Mouse (Mus musculus): ENCODE data around the gene Lrrc46. TPM values are rescaled to one million over a fixed set of nuclear protein-coding genes. Genes with fewer than 3 reads are reported as not detected.

The Lrrc46 gene
- polyA plus RNA-seq, 1 experiment from 2014 or later: 7.5 TPM

- WGBS: 13% methylated on average over 15 of the region's 15 CpGs
- Histone ChIP-seq H3K9ac (replicated peaks; ENCODE audit: low read depth) (peak overlapping the region; percentile 37), H3K4me3 (ENCODE audit: low read depth, low read length) (peak overlapping the region; percentile 62), H3K4me2 (replicated peaks; ENCODE audit: low read depth, low read length) (peak overlapping the region; percentile 68), H3K4me1 (ENCODE audit: insufficient read depth, low read depth, low read length) (peaks cover 10% of the 10 kb centered on the region; the same call in 1 of the 2 replicates), H3K36me3 (ENCODE audit: insufficient read depth, low read length) (no peaks in the 10 kb centered on the region), H3K27ac (ENCODE audit: low read length) (peak overlapping the region; percentile 69), H3K27me3 (replicated peaks; ENCODE audit: insufficient read depth, low read length) (no peaks in the 10 kb centered on the region), H3K9me3 (ENCODE audit: low read length) (no peaks in the 10 kb centered on the region)
- no peak for DNase-seq (ENCODE audit: low spot score)
- TF ChIP-seq EP300 (IDR thresholded peaks at IDR 0.05) (no peak), CTCF (IDR thresholded peaks at IDR 0.05) (no peak)
- ATAC-seq: no peak
Measured at GRCm38 (mm10) chr11:97030426-97030825, 10.8 kb downstream of the Lrrc46 start.

GRCm38 (mm10) chr11:97029686-97030417 lies 11.4 kb downstream of the Lrrc46 start, which contains the start of gene Scrn2:
TSS of gene Scrn2 (plus strand) at chr11:97029938.
- no peaks in the 10 kb centered on the region for H3K27me3 ChIP-seq (replicated peaks; ENCODE audit: insufficient read depth, low read length)
- peak within 1 kb of the TSS; percentile 68 for H3K4me2 ChIP-seq (replicated peaks; ENCODE audit: low read depth, low read length)
- ATAC-seq (peak; percentile 90), DNase-seq (ENCODE audit: low spot score) (peak; percentile 97)
- H3K36me3 ChIP-seq (ENCODE audit: insufficient read depth, low read length): no peaks in the 10 kb centered on the region
- peak within 1 kb of the TSS; percentile 37 for H3K9ac ChIP-seq (replicated peaks; ENCODE audit: low read depth)
- H3K4me1 ChIP-seq (ENCODE audit: insufficient read depth, low read depth, low read length): peaks cover 10% of the 10 kb centered on the region; the same call in 1 of the 2 replicates
- no peaks in the 10 kb centered on the region for H3K9me3 ChIP-seq (ENCODE audit: low read length)
- peak within 1 kb of the TSS; percentile 69 for H3K27ac ChIP-seq (ENCODE audit: low read length)
- under 1% methylated on average over 25 of the region's 25 CpGs for WGBS
- TF ChIP-seq EP300 (IDR thresholded peaks at IDR 0.05) (0 out of 2 replicates have a peak, but pooled peaks have one; percentile 44), CTCF (IDR thresholded peaks at IDR 0.05) (peak; percentile 91)
- peak within 1 kb of the TSS; percentile 62 for H3K4me3 ChIP-seq (ENCODE audit: low read depth, low read length)

DNA sequence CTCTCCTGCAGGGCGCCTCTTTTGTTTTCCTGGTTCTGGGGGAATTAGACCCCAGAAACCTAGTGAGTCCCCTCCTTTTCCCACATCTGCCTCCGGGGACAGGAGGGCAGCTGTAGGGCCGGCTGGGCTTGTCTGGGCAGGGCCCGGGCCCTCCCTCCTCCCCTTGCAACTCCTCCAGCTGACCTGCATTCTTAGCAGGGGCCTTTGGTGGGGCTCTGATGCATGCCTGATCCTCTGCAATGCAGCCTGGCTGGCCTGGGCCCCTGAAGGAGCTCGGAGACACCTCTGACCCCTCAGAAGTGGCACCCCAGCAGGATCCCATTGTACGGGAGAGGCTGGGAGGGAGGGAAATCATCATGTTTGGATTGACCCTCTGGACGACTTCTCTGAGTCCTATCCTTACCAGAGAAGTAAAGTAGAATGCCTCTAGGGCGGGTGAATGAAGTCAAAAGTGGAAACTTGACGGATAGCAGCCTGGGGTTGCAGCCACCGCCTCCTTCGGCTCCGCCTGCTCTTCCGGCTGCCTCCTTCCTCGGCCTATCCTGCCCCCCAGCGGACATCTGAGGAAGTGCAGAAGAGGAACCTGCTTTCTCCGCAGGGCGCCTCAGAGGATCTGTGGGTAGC lies 15.4 kb downstream of the Lrrc46 start:
- no peaks in the 10 kb centered on the region for H3K9me3 ChIP-seq (ENCODE audit: low read length)
- H3K27ac ChIP-seq (ENCODE audit: low read length): peak overlapping the region; percentile 34; the same call in 1 of the 2 replicates
- ATAC-seq (peak; percentile 53), DNase-seq (ENCODE audit: low spot score) (peak; percentile 94)
- H3K4me1 ChIP-seq (ENCODE audit: insufficient read depth, low read depth, low read length): peaks cover 16% of the 10 kb centered on the region
- no peak overlapping the region for H3K9ac ChIP-seq (replicated peaks; ENCODE audit: low read depth)
- no peaks in the 10 kb centered on the region for H3K36me3 ChIP-seq (ENCODE audit: insufficient read depth, low read length)
- H3K4me2 ChIP-seq (replicated peaks; ENCODE audit: low read depth, low read length): peak overlapping the region; percentile 49
- 4% methylated on average over 17 of the region's 17 CpGs for WGBS
- TF ChIP-seq CTCF (IDR thresholded peaks at IDR 0.05): peak; percentile 98
- no peak for TF ChIP-seq EP300 (IDR thresholded peaks at IDR 0.05)
- H3K4me3 ChIP-seq (ENCODE audit: low read depth, low read length): no peak overlapping the region
- peaks cover 12% of the 10 kb centered on the region for H3K27me3 ChIP-seq (replicated peaks; ENCODE audit: insufficient read depth, low read length)

GRCm38 (mm10) chr11:97024977-97025376 lies 16.2 kb downstream of the Lrrc46 start:
- H3K27me3 ChIP-seq (replicated peaks; ENCODE audit: insufficient read depth, low read length): peaks cover 20% of the 10 kb centered on the region
- no peak for DNase-seq (ENCODE audit: low spot score)
- H3K9ac ChIP-seq (replicated peaks; ENCODE audit: low read depth): no peak overlapping the region
- no peaks in the 10 kb centered on the region for H3K36me3 ChIP-seq (ENCODE audit: insufficient read depth, low read length)
- ATAC-seq: no peak
- H3K4me1 ChIP-seq (ENCODE audit: insufficient read depth, low read depth, low read length): peaks cover 10% of the 10 kb centered on the region
- 35% methylated on average over 10 of the region's 10 CpGs for WGBS
- TF ChIP-seq EP300 (IDR thresholded peaks at IDR 0.05) (no peak), CTCF (IDR thresholded peaks at IDR 0.05) (no peak)
- no peak overlapping the region for H3K27ac ChIP-seq (ENCODE audit: low read length)
- no peak overlapping the region for H3K4me2 ChIP-seq (replicated peaks; ENCODE audit: low read depth, low read length)
- H3K9me3 ChIP-seq (ENCODE audit: low read length): no peaks in the 10 kb centered on the region
- no peak overlapping the region for H3K4me3 ChIP-seq (ENCODE audit: low read depth, low read length)

GRCm38 (mm10) chr11:97021873-97022484 lies 19.2 kb downstream of the Lrrc46 start:
- no peaks in the 10 kb centered on the region for H3K9me3 ChIP-seq (ENCODE audit: low read length)
- WGBS: under 1% methylated on average over 50 of the region's 50 CpGs
- ATAC-seq: peak; percentile 73
- H3K4me1 ChIP-seq (ENCODE audit: insufficient read depth, low read depth, low read length): peaks cover 15% of the 10 kb centered on the region
- H3K27me3 ChIP-seq (replicated peaks; ENCODE audit: insufficient read depth, low read length): peaks cover 44% of the 10 kb centered on the region
- H3K9ac ChIP-seq (replicated peaks; ENCODE audit: low read depth): peak overlapping the region; percentile 32; the same call in 1 of the 2 replicates
- TF ChIP-seq EP300 (IDR thresholded peaks at IDR 0.05) (no peak), CTCF (IDR thresholded peaks at IDR 0.05) (peak; percentile 79)
- no peak overlapping the region for H3K27ac ChIP-seq (ENCODE audit: low read length)
- H3K4me2 ChIP-seq (replicated peaks; ENCODE audit: low read depth, low read length): peak overlapping the region; percentile 82
- H3K36me3 ChIP-seq (ENCODE audit: insufficient read depth, low read length): no peaks in the 10 kb centered on the region
- H3K4me3 ChIP-seq (ENCODE audit: low read depth, low read length): peak overlapping the region; percentile 51
- DNase-seq (ENCODE audit: low spot score): peak; percentile 73

Data from lung, postnatal 0 days (tissue).